Mouse (Mus musculus) testis, adult 2 months (tissue): ENCODE measurements around the gene Etfbkmt. TPM values are rescaled to one million over a fixed set of nuclear protein-coding genes. Genes with fewer than 3 reads are reported as not detected.
A peak's percentile ranks its signal among the peaks of the same experiment; 100 is the strongest.
"Not testable (repeated sequence)": the region's sequence is repeated elsewhere in the genome, so short reads cannot be mapped to it uniquely, and the experiment has no call there.

Source experiments
- H3K27ac ChIP-seq: fragments of 200-500 bp; 2 replicates; pipeline ENCODE4 v1.5.1; 2012; ENCODE audit warnings: low read depth, low read length; ENCODE audit not compliant: control insufficient read depth, insufficient read depth
- H3K27me3 ChIP-seq: fragments of 200-500 bp; 2 replicates; pipeline ENCODE4 v1.6.1; 2012; ENCODE audit warnings: mild to moderate bottlenecking, low read length, moderate library complexity; ENCODE audit not compliant: control insufficient read depth, insufficient read depth
- H3K36me3 ChIP-seq: fragments of 200-500 bp; 2 replicates; pipeline ENCODE4 v1.6.1; 2012; ENCODE audit warnings: mild to moderate bottlenecking, low read length; ENCODE audit not compliant: control insufficient read depth, insufficient read depth
- H3K4me1 ChIP-seq: fragments of 200-500 bp; 2 replicates; pipeline ENCODE4 v1.6.1; 2012; ENCODE audit warnings: low read length; ENCODE audit not compliant: control insufficient read depth, insufficient read depth
- H3K4me3 ChIP-seq: fragments of 200-500 bp; 2 replicates; pipeline ENCODE4 v1.5.1; 2012; ENCODE audit warnings: low read depth, mild to moderate bottlenecking, low read length, moderate library complexity, mixed read lengths; ENCODE audit not compliant: control insufficient read depth
- CTCF ChIP-seq: fragments of 200-500 bp; IDR thresholded peaks from 2 replicates; pipeline ENCODE4 v1.5.1; 2012; ENCODE audit warnings: low read depth, mild to moderate bottlenecking, inconsistent platforms, low read length, moderate library complexity; ENCODE audit not compliant: control insufficient read depth, insufficient read depth, insufficient replicate concordance
- POLR2A ChIP-seq: fragments of 200-500 bp; IDR thresholded peaks from 2 replicates; pipeline ENCODE4 v1.6.1; 2012; ENCODE audit warnings: low read depth, mild to moderate bottlenecking, inconsistent platforms, low read length, moderate library complexity; ENCODE audit not compliant: control insufficient read depth
- polyA plus RNA-seq: library from polyadenylated mRNA; depleted of rRNA; stranded (reverse); fragments of >200 nt; gene quantifications from 2 replicates; pipeline ENCODE4 v1.2.3, GENCODE M21; 2012; rRNA removed

The Etfbkmt gene
- polyA plus RNA-seq, 1 experiment = 17.5 TPM

GRCm38 (mm10) chr6:149189340-149189922 lies 49.8 kb downstream of the Etfbkmt start:
- TF ChIP-seq CTCF (no peak), POLR2A (no peak)
- H3K4me1 ChIP-seq = 0 out of 2 replicates have a peak, but pooled peaks cover 2% of the 10 kb centered on the region
- no peak overlapping the region; the same call in 1 of the 2 replicates for H3K27ac ChIP-seq
- no peaks in the 10 kb centered on the region for H3K27me3 ChIP-seq
- peak overlapping the region; percentile 98 for H3K4me3 ChIP-seq
- H3K36me3 ChIP-seq = peaks cover 2% of the 10 kb centered on the region

- not testable (repeated sequence) for H3K27me3 ChIP-seq, H3K4me1 ChIP-seq, H3K36me3 ChIP-seq, H3K27ac ChIP-seq, H3K4me3 ChIP-seq
Measured at GRCm38 (mm10) chr6:149191951-149192350, 52.3 kb downstream of the Etfbkmt start.

GRCm38 (mm10) chr6:149193276-149193905 lies 53.7 kb downstream of the Etfbkmt start:
- no peaks in the 10 kb centered on the region for H3K27me3 ChIP-seq
- TF ChIP-seq POLR2A (no peak), CTCF (no peak)
- H3K4me1 ChIP-seq = 0 out of 2 replicates have a peak, but pooled peaks cover 2% of the 10 kb centered on the region
- no peak overlapping the region for H3K27ac ChIP-seq
- H3K4me3 ChIP-seq = no peak overlapping the region
- H3K36me3 ChIP-seq = no peaks in the 10 kb centered on the region

GRCm38 (mm10) chr6:149197116-149197515 lies 57.5 kb downstream of the Etfbkmt start:
- no peak overlapping the region for H3K27ac ChIP-seq

GRCm38 (mm10) chr6:149198572-149198971 lies 58.9 kb downstream of the Etfbkmt start:
- Histone ChIP-seq H3K27ac (no peak overlapping the region), H3K4me3 (peak overlapping the region; percentile 68), H3K27me3 (no peaks in the 10 kb centered on the region), H3K36me3 (no peaks in the 10 kb centered on the region), H3K4me1 (no peaks in the 10 kb centered on the region)
- TF ChIP-seq POLR2A (no peak), CTCF (no peak)

More at GRCm38 (mm10) chr6:149197116-149197515, 57.5 kb downstream of the Etfbkmt start:
- no peaks in the 10 kb centered on the region for H3K36me3 ChIP-seq
- TF ChIP-seq CTCF = no peak
- TF ChIP-seq POLR2A = no peak
- H3K4me3 ChIP-seq = no peak overlapping the region; the same call in 1 of the 2 replicates
- no peaks in the 10 kb centered on the region for H3K27me3 ChIP-seq
- H3K4me1 ChIP-seq = no peaks in the 10 kb centered on the region

Other genes with a start within 250 kb of the Etfbkmt start
- 11.6 and 16.8 TPM in 2 replicates for gene Caprin2, start 243.6 kb upstream of the Etfbkmt start, polyA plus RNA-seq
- gene Sinhcaf, start 193.4 kb upstream of the Etfbkmt start, polyA plus RNA-seq = 1.9 and 3.3 TPM in 2 replicates
- gene Dennd5b, start 38.2 kb upstream of the Etfbkmt start, polyA plus RNA-seq = 8.0 and 9.1 TPM in 2 replicates
- not detected in 2 replicates for gene Gm10203, start 9.7 kb upstream of the Etfbkmt start, polyA plus RNA-seq
- gene Amn1, start 48.9 kb downstream of the Etfbkmt start, polyA plus RNA-seq = 47.5 and 58.4 TPM in 2 replicates
- 2.6 and 2.8 TPM in 2 replicates for gene Resf1, start 169.6 kb downstream of the Etfbkmt start, polyA plus RNA-seq